Mouse (Mus musculus): Measurements from ENCODE around the gene Egfl8. TPM values are rescaled to one million over a fixed set of nuclear protein-coding genes. Genes with fewer than 3 reads are reported as not detected.

The Egfl8 gene
- polyA plus RNA-seq, 1 experiment = 5.3 TPM

- DNase-seq (ENCODE audit: low read depth) = no peak
Observed at GRCm38 (mm10) chr17:34627943-34628643, 12.3 kb upstream of the Egfl8 start, which contains the start of gene Ppt2. Gene Ppt2, minus strand, starts transcription at chr17:34628510.

GRCm38 (mm10) chr17:34627093-34627942, 11.5 kb upstream of the Egfl8 start:
- DNase-seq (ENCODE audit: low read depth) = no peak

- no peak for DNase-seq (ENCODE audit: low read depth)
Observed at GRCm38 (mm10) chr17:34626773-34627092, 11.0 kb upstream of the Egfl8 start.

GRCm38 (mm10) chr17:34626062-34626772, 10.4 kb upstream of the Egfl8 start:
- DNase-seq (ENCODE audit: low read depth) = no peak

- DNase-seq (ENCODE audit: low read depth) = no peak
Observed at GRCm38 (mm10) chr17:34624981-34625380, 9.2 kb upstream of the Egfl8 start.

GRCm38 (mm10) chr17:34623161-34623560, 7.4 kb upstream of the Egfl8 start:
- no peak for DNase-seq (ENCODE audit: low read depth)

- no peak for DNase-seq (ENCODE audit: low read depth)
Observed at GRCm38 (mm10) chr17:34621006-34621405, 5.2 kb upstream of the Egfl8 start.

GRCm38 (mm10) chr17:34618999-34619398, 3.2 kb upstream of the Egfl8 start:
- DNase-seq (ENCODE audit: low read depth) = no peak

- DNase-seq (ENCODE audit: low read depth) = no peak
Observed at GRCm38 (mm10) chr17:34613830-34614229, 1.9 kb downstream of the Egfl8 start.

GRCm38 (mm10) chr17:34613054-34613645, 2.6 kb downstream of the Egfl8 start:
- DNase-seq (ENCODE audit: low read depth) = no peak

- no peak for DNase-seq (ENCODE audit: low read depth)
Observed at GRCm38 (mm10) chr17:34611050-34611449, 4.7 kb downstream of the Egfl8 start.

GRCm38 (mm10) chr17:34607997-34608396, 7.8 kb downstream of the Egfl8 start:
- DNase-seq (ENCODE audit: low read depth) = no peak

GRCm38 (mm10) chr17:34606186-34607039, 9.4 kb downstream of the Egfl8 start:
- DNase-seq (ENCODE audit: low read depth) = no peak

GRCm38 (mm10) chr17:34605609-34606008, 10.2 kb downstream of the Egfl8 start:
- no peak for DNase-seq (ENCODE audit: low read depth)

GRCm38 (mm10) chr17:34604511-34605237, 11.1 kb downstream of the Egfl8 start:
- no peak for DNase-seq (ENCODE audit: low read depth)

GRCm38 (mm10) chr17:34604061-34604508, 11.7 kb downstream of the Egfl8 start, which contains the start of gene Agpat1:
Gene Agpat1, plus strand, starts transcription at chr17:34604262.
- DNase-seq (ENCODE audit: low read depth) = no peak

- DNase-seq (ENCODE audit: low read depth) = peak; percentile 100
Observed at GRCm38 (mm10) chr17:34603375-34604060, 12.3 kb downstream of the Egfl8 start, which contains the start of gene Rnf5. Gene Rnf5, minus strand, starts transcription at chr17:34603690.

- no peak for DNase-seq (ENCODE audit: low read depth)
Observed at GRCm38 (mm10) chr17:34601796-34602195, 14.0 kb downstream of the Egfl8 start.

- DNase-seq (ENCODE audit: low read depth) = no peak
Observed at GRCm38 (mm10) chr17:34599891-34600290, 15.9 kb downstream of the Egfl8 start.
